7 mouse cellular contexts compared by ENCODE assay signal in genomic region chr1:130192190-130193028, GRCm38 (mm10).
DNase-seq lines count a peak whose midpoint lies in the region; ATAC-seq and TF ChIP-seq lines count a peak whose summit lies in the region.

No protein-coding gene starts in this region.

- no peaks in the 10 kb centered on the region for H3K9me3 ChIP-seq in ES-E14 (ENCODE audit: control insufficient read depth, insufficient read depth, low read depth, low read length)
- no peaks in the 10 kb centered on the region for H3K9me3 ChIP-seq in hindbrain, embryonic 13.5 days
- no peaks in the 10 kb centered on the region for H3K9me3 ChIP-seq in midbrain, embryonic 15.5 days

- TF ChIP-seq CTCF in cortical plate, adult 2 months (IDR thresholded peaks at IDR 0.05; ENCODE audit: extremely low read depth, insufficient read depth, low read length): peak; percentile 75
- peak; percentile 63 for TF ChIP-seq CTCF in left cerebral cortex, adult 2 months (IDR thresholded peaks at IDR 0.05)

- no peak overlapping the region for H3K4me3 ChIP-seq in ES-E14 (ENCODE audit: insufficient read depth in 1 of 2, low read depth in 1 of 2, low read length in 2 of 2, poor library complexity in 1 of 2, severe bottlenecking in 1 of 2)
- no peak overlapping the region for H3K4me3 ChIP-seq in cortical plate, adult 2 months (ENCODE audit: insufficient read depth, low read length)
- no peak overlapping the region for H3K4me3 ChIP-seq in hindbrain, embryonic 13.5 days
- H3K4me3 ChIP-seq in left cerebral cortex, adult 2 months: no peak overlapping the region
- H3K4me3 ChIP-seq in midbrain, embryonic 15.5 days: no peak overlapping the region

- TF ChIP-seq POLR2A in cortical plate, adult 2 months (IDR thresholded peaks at IDR 0.05; ENCODE audit: extremely low read depth, insufficient read depth, low read length): no peak

- no peak overlapping the region for H3K4me2 ChIP-seq in hindbrain, embryonic 13.5 days
- H3K4me2 ChIP-seq in midbrain, embryonic 15.5 days: no peak overlapping the region

- no peaks in the 10 kb centered on the region for H3K27me3 ChIP-seq in hindbrain, embryonic 13.5 days
- H3K27me3 ChIP-seq in midbrain, embryonic 15.5 days (replicated peaks): no peaks in the 10 kb centered on the region

- H3K27ac ChIP-seq in ES-E14 (ENCODE audit: insufficient read depth, low read depth, low read length, poor library complexity, severe bottlenecking): no peak overlapping the region
- H3K27ac ChIP-seq in cortical plate, adult 2 months (ENCODE audit: insufficient read depth, low read length): no peak overlapping the region
- no peak overlapping the region for H3K27ac ChIP-seq in hindbrain, embryonic 13.5 days
- no peak overlapping the region for H3K27ac ChIP-seq in left cerebral cortex, adult 2 months
- no peak overlapping the region for H3K27ac ChIP-seq in midbrain, embryonic 15.5 days

- intact Hi-C loops in left cerebral cortex, adult 2 months (cut with DNase I): loop anchor here (1.0 to 10.0 kb wide), 4 partner anchors 348 to 1315 kb away; partner anchors contain the start of gene Thsd7b

- no peaks in the 10 kb centered on the region for H3K36me3 ChIP-seq in ES-E14 (ENCODE audit: control insufficient read depth, insufficient read depth, low read length, poor library complexity, severe bottlenecking)
- H3K36me3 ChIP-seq in hindbrain, embryonic 13.5 days: no peaks in the 10 kb centered on the region
- no peaks in the 10 kb centered on the region for H3K36me3 ChIP-seq in midbrain, embryonic 15.5 days (replicated peaks)

- in situ Hi-C loops in ES-E14 (cut with MboI; ENCODE audit: low sequenced_read_pairs in 2 of 2, unreplicated experiment in 2 of 2): no loop called here

- WGBS in hindbrain, embryonic 13.5 days: 48% methylated on average over 6 of the region's 6 CpGs
- WGBS in midbrain, embryonic 15.5 days: 42% methylated on average over 6 of the region's 6 CpGs

- no peak overlapping the region for H3K9ac ChIP-seq in ES-E14 (ENCODE audit: insufficient read depth, low read depth, low read length, poor library complexity, severe bottlenecking)
- no peak overlapping the region for H3K9ac ChIP-seq in hindbrain, embryonic 13.5 days
- no peak overlapping the region for H3K9ac ChIP-seq in midbrain, embryonic 15.5 days

- ATAC-seq in hindbrain, embryonic 13.5 days (ENCODE audit: low FRiP score): peak; percentile 71
- ATAC-seq in midbrain, embryonic 15.5 days (replicated peaks): peak; percentile 89

- DNase-seq in A20 (ENCODE audit: low read depth, low spot score) (peak; percentile 33), ES-E14 (ENCODE audit: low read depth, low spot score) (peak; percentile 29)
- DNase-seq in left cerebral cortex, adult 2 months (ENCODE audit: extremely low spot score in 1 of 2, low spot score in 2 of 2): peak; percentile 42 to 43
- no peak for DNase-seq in T-cell, adult 2 months (ENCODE audit: low spot score)

- H3K4me1 ChIP-seq in ES-E14 (ENCODE audit: control insufficient read depth in 2 of 2, insufficient read depth in 2 of 2, low read length in 2 of 2, poor library complexity in 1 of 2): no peaks in the 10 kb centered on the region
- H3K4me1 ChIP-seq in cortical plate, adult 2 months (ENCODE audit: control insufficient read depth, insufficient read depth, low read length): no peaks in the 10 kb centered on the region
- H3K4me1 ChIP-seq in hindbrain, embryonic 13.5 days (replicated peaks): no peaks in the 10 kb centered on the region
- H3K4me1 ChIP-seq in midbrain, embryonic 15.5 days: 0 out of 2 replicates have a peak, but pooled peaks cover 4% of the 10 kb centered on the region

TF ChIP-seq in ES-E14, 5 proteins besides CTCF, POLR2A, EP300 and RAD21:
- TF ChIP-seq ZNF384 (IDR thresholded peaks at IDR 0.05; ENCODE audit: low read depth, low read length) (no peak), MAFK (IDR thresholded peaks at IDR 0.05; ENCODE audit: insufficient read depth, low read depth, low read length) (no peak), HCFC1 (IDR thresholded peaks at IDR 0.05; ENCODE audit: borderline replicate concordance, insufficient read depth, low read length) (no peak), ZC3H11A (IDR thresholded peaks at IDR 0.05; ENCODE audit: borderline replicate concordance, low read depth, low read length) (no peak; the same call in 1 of the 2 replicates), CHD2 (IDR thresholded peaks at IDR 0.05; ENCODE audit: low read depth, low read length) (no peak)
